Mouse (Mus musculus) mouse embryonic stem cell (cell line): Measurements from ENCODE around the gene Hmg20b.

Source experiments
- in situ Hi-C, 2 experiments: fragments of 300-500 bp; cut with MboI; formaldehyde crosslinking; loops; 1 replicate in 1 of 2; 3 replicates in 1 of 2; pipeline ENCODE4 v1.14.3; 2019 to 2020; ENCODE audit warnings: low sequenced_read_pairs in 2 of 2, low pct_unique_long_range_greater_than_20kb in 1 of 2, mixed read lengths in 1 of 2; ENCODE audit not compliant: unreplicated experiment in 1 of 2

Gene Hmg20b

GRCm38 (mm10) chr10:81358209-81358608 is 7.9 kb upstream of the Hmg20b start:
- in situ Hi-C loops = no loop called here

GRCm38 (mm10) chr10:81356991-81357844 is 6.9 kb upstream of the Hmg20b start, which contains the start of gene Mfsd12:
Gene Mfsd12 (plus strand): TSS chr10:81357491.
- in situ Hi-C loops = no loop called here

- in situ Hi-C loops = no loop called here
Observed at GRCm38 (mm10) chr10:81356352-81356990, 6.2 kb upstream of the Hmg20b start.

GRCm38 (mm10) chr10:81355533-81355932 is 5.3 kb upstream of the Hmg20b start:
- in situ Hi-C loops = no loop called here

GRCm38 (mm10) chr10:81354738-81355477 is 4.6 kb upstream of the Hmg20b start:
- in situ Hi-C loops = no loop called here

- in situ Hi-C loops = no loop called here
Observed at GRCm38 (mm10) chr10:81351678-81352291, 1.5 kb upstream of the Hmg20b start.

- in situ Hi-C loops = loop anchor here in 1 of 2 experiments (10.0 kb wide), 2 partner anchors 65 to 145 kb away; partner anchors contain the start of gene Nmrk2
Observed at GRCm38 (mm10) chr10:81349961-81350350, 324 bp downstream of the Hmg20b start.

- in situ Hi-C loops = loop anchor here in 1 of 2 experiments (10.0 kb wide), 2 partner anchors 64 to 144 kb away; partner anchors contain the start of gene Nmrk2
Observed at GRCm38 (mm10) chr10:81349146-81349545, 1.1 kb downstream of the Hmg20b start.

- in situ Hi-C loops = loop anchor here in 1 of 2 experiments (10.0 kb wide), 2 partner anchors 62 to 142 kb away; partner anchors contain the start of gene Nmrk2
Observed at GRCm38 (mm10) chr10:81346453-81347067, 3.7 kb downstream of the Hmg20b start.

- in situ Hi-C loops = loop anchor here in 1 of 2 experiments (10.0 kb wide), 2 partner anchors 60 to 140 kb away; partner anchors contain the start of gene Nmrk2
Observed at GRCm38 (mm10) chr10:81345162-81345534, 5.1 kb downstream of the Hmg20b start.

GRCm38 (mm10) chr10:81344421-81345161 is 5.7 kb downstream of the Hmg20b start:
- in situ Hi-C loops = loop anchor here (5.0 to 10.0 kb wide), 3 partner anchors 57 to 140 kb away; partner anchors contain the start of gene Nmrk2 (in 1 of the 2)

- in situ Hi-C loops = loop anchor here (5.0 to 10.0 kb wide), 3 partner anchors 56 to 138 kb away; partner anchors contain the start of gene Nmrk2 (in 1 of the 2)
Observed at GRCm38 (mm10) chr10:81342686-81343505, 7.4 kb downstream of the Hmg20b start, which contains the start of gene Gipc3. Gene Gipc3 (minus strand): TSS chr10:81343266.

- in situ Hi-C loops = loop anchor here (5.0 to 10.0 kb wide), 3 partner anchors 54 to 137 kb away; partner anchors contain the start of gene Nmrk2 (in 1 of the 2)
Observed at GRCm38 (mm10) chr10:81341333-81341949, 8.8 kb downstream of the Hmg20b start.

- in situ Hi-C loops = loop anchor here (5.0 to 10.0 kb wide), 3 partner anchors 53 to 136 kb away; partner anchors contain the start of gene Nmrk2 (in 1 of the 2)
Observed at GRCm38 (mm10) chr10:81340551-81341332, 9.5 kb downstream of the Hmg20b start.

GRCm38 (mm10) chr10:81336558-81336957 is 13.7 kb downstream of the Hmg20b start:
- in situ Hi-C loops = no loop called here
